Mouse (Mus musculus) ovary, postnatal 36 days (tissue): ENCODE results near the gene Dync1i2.

Experiments
- DNase-seq: peaks from one replicate; pipeline ENCODE4 v3.0.0; 2022; ENCODE audit warnings: low spot score, mixed read lengths

Dync1i2 gene

DNA sequence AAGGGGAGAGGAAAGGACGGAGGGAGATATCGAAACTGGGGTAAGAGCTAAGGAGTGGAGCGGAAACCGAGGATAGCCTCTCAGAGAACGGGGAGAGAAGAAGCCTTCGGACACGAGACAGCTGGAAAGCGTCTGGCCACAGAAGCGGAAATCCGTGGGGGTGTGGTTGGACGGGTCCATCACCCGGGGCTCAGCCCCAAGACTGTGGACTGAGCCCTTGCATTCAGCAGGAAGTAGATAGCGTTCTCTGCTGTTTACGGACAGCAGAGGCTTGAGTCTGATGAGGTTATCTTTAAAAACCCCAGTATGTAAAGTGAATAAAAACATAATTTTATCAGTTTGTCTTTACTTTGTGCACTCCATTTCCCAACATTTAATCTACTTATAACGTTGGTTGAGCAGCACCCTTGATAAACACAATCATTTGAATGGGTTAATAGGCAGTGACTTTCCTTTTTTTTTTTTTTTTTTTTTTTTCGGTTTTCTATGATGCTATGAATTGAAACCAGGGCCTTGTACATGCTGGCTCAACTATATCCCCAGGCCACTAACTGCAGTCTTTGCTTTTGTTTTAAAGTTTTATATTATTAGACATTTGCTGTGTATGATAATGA is 7.6 kb upstream of the Dync1i2 start:
- DNase-seq: no peak

DNA sequence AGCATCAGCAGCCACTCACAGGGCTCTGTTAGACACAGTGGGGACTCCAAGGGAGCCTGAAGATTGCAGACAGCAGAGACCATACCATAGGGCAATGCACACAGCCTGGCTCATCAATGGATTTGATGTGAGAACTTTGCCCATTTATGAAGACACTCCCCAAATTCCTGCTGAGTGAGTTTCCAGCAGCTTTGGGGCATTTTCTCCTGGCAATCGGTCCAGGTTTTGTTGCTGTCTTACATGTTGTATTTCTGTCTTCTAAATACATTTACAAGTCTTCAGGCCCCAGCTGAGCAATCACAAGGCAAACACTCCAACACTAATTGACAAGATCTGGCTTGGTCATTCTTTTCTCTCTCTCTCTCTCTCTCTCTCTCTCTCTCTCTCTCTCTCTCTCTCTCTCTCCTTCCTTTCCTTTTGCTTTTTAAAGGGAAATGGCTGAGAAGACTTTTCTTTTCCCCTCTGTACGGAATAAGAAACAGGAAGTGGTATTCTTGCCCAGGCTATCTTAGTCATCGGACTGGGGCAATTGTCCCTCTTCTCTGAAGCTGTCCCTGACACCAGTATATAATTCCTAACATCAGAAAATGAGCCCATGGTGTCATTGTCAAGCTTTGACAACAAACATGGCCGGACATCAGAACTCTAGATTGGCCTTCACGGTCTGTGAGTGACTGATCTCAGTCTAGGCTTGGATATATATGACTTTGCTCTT is 2.3 kb upstream of the Dync1i2 start:
- DNase-seq: no peak

DNA sequence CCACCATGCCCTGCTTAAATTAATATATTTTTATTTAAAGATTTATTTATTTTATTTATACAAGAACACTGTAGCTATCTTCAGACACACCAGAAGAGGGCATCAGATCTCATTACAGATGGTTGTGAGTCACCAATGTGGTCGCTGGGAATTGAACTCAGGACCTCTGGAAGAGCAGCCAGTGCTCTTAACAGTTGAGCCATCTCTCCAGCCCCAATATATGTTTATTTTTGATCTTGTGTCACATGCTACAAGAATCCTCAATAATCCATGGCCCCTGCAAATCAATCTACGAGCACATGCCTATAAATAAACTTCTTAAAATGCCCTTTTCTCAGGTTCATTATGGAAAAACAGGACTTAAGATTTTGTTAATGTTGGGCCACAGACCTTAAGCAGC is 410 bp upstream of the Dync1i2 start:
- DNase-seq: no peak

DNA sequence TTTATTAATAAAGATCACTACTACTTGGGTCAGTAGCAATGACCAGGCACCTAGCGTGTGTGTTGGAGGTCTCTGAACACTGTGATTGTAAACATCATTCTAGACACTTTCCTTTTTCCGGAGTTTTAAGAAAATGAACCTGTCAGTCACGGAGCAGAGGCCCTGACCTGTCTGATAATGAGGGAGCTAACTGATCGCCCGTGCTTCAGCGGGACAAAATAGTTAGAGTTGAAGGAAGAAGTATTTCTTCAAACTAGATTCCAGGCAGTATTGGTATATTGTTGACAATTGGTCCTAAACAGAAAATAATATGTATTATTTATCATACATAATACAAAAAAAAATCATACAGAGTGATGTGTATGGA is 837 bp downstream of the Dync1i2 start:
- DNase-seq: no peak

DNA sequence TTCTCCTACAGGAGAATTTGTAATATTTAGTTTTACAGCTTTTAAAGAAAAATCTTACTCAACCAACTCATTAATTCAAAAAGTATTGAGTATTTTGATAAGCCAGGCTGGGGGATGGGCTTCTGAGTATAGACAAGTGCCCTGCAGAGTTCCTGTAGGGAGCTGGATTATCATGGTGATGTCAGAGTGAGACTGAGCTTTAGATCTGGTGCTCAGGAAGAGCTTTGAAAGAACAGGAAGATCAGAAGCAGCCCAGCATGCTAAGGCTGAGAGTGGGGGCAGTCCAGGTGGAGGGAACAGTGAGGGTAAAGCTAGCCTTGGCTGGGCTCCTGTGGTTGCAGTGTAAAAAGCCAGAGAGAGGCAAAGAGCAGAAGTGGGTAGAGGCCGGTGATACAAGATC is 9.5 kb downstream of the Dync1i2 start:
- no peak for DNase-seq

DNA sequence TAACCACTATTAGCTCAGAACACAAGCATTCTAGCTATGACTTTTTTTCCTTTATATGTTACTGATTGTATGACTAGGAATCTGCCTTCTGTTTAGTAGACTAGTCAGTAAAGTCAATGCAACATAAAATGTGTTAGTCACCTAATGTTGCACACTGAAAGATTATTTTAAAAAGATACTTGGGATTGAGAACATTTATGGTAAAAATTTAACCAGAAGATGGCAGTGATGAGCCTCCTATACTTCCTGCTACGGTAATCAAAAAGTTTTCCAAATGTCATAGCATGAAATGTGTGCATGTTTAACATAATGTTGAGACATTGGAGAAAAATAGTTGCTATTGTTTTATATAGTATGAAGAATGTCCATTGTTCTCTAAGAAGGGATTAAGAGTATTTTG is 15.9 kb downstream of the Dync1i2 start:
- DNase-seq: no peak

DNA sequence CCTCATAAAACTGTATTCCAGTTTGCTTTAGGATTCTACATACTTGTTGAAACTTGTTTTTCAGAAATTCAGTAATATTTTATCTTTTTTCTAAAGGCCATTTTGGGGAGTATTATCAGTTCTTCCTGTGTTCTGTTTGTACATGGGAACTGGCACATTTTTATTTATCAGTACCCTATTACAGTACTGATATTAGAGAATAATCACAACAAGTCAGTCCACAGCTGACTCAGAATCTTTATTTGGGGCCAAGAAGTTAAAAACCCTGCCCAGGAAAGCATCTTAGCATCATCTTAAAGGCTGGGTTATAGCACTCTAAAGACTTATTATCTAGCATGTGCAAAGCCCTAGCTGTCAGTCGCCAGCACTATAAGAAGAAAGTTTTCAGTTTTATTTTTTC is 18.1 kb downstream of the Dync1i2 start:
- DNase-seq: no peak

DNA sequence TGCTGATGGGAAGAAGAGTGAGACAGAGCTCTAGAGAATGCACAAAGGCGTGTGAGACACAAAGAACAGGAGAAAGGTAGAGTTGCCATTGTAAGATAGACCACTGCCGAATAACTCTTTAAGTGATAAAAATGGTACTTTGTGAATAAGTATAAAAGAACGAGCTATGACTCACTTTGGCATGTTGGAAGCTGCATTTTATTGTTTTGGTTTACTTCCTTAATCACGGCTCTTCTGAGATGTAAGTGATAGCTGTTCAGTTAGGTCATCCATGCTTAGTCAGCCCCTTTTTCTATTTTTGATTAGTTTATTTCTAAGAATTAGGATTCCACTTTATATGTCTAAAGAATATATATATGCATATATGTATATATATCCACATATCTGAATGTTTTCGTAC is 20.4 kb downstream of the Dync1i2 start:
- DNase-seq: no peak

DNA sequence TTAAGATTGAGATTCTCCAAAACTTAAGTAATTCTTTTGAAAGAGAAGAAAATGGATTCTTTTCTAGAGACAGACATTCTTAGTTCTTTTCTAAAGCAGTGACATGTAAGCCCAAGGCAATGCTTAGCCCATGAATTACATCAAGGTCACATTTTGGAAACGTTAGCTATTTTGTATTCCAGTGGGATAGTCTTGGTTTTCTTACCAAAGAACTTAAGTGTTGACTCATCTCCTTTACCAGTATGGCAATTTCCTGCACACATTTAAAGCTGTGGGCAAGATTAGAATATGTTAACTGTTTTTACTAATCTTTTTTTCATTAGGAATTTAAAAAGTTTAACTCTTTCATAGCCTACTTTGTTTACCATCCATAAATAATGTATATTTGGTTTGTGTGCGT is 21.5 kb downstream of the Dync1i2 start:
- DNase-seq: no peak

DNA sequence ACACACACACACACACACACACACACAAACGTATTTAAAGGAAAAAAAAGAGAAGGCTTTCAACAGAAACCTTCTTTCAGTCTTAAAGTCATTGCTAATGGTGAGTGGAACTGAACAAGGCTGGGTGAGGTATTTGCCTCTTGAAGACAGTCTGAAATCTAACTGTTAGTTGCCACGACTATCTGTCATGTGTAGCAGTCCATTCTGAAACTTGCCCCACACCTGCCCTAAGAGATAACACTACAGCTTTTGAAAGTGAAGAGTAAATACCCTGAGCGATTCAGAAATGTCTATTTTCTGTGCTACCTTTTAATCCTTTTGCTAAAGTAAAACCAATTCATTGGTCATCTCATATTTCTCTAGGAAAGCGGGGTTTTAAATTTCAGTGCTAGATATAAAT is 23.9 kb downstream of the Dync1i2 start:
- no peak for DNase-seq

DNA sequence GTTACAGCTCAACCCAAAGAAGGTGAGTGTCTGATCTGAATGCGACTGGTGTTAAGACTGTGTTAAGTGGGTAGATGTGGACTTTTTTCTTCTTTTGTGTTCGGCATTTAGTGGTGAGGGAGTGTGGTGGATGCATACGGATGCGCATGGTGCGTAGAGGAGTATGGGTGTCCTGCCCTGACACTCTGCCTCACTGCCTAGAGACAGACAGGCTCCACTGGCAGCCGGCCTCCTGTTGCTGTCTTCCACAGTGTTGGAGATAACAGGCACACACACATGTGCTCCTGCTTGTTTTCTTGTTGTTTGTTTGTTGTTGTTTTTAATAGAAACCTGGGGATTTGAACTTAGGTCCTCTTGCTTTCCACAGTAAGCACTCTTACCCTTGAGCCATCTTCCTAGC is 24.5 kb downstream of the Dync1i2 start:
- no peak for DNase-seq

DNA sequence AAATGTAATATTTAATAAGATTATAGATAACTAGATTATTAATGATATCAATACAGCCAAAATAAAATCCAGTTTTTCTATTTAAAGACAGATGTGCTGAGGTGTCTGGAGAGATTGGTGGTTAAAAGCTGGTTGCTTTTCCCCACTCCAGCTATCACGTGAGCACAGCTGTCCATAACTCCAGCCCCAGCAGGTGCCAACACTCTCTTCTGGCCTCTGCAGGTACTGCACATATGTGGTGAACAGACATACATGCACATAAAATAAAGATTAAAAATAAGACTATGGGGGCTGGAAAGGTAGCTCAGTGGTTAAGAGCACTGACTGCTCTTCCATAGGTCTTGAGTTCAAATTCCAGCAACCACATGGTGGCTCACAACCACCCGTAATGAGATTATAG is 30.0 kb downstream of the Dync1i2 start:
- no peak for DNase-seq

DNA sequence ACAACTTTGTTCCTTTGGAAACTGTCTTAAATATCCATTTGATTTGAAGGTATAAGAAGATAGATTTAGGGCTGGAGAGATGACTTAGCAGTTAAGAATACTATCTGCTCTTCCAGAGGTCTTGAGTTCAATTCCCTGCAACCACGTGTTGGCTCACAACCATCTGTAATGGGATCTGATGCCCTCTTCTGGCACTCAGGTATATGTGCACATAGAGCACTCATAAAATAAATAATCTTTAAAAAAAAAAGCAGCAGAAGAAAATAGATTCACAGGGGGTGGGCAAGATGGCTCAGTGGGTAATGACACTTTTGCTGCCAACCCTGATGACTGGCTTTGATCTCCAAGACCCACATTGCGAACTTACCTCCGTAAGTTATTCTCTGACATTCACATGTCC is 30.7 kb downstream of the Dync1i2 start:
- DNase-seq: no peak

DNA sequence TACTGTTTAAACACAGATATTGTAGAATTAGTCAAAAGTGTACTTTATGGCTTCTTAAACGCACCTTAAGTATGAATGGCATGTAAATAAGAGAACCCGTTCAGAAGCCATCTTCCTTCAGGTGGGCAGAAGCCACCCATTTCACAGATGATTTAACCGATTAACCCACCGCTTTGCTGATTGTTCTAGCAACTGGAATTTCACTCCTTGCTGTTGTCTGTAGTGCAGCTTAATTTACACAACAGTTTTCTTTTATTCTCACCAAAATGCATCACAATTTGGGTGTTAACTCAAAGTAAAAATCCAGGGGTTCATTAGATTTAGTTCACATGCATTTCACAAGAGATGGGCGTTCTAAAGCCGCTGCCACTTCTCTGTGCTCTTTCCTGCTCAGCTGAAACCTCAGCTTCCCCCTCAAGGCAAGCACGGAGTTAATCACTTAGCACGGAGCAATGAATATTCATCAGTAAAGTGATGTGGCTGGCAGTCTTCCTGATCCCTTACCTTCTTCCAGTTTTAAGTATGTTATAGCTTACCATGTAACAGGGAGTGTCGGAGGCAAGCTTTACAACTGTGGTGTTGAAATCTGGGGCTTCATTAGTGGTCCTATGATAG is 31.7 kb downstream of the Dync1i2 start:
- no peak for DNase-seq

DNA sequence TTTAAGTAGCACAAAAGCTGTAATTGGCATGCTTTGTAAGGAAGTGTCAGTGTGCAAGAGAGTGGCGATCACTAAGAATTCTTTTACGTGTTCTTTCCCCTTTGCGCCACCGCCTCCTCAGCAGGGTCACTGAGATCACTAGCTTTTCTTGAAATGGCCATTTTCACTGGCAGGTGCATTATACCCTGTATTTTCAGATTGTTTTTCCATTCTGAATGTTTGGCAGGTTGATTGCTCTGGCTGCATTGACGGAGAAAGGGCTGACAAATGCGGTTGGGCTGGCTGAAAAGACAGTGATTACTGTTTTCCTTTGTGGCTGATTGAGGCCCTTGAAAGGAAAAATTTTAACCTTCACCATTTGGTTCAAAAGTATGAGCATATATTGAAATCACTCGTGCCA is 33.3 kb downstream of the Dync1i2 start:
- DNase-seq: no peak

DNA sequence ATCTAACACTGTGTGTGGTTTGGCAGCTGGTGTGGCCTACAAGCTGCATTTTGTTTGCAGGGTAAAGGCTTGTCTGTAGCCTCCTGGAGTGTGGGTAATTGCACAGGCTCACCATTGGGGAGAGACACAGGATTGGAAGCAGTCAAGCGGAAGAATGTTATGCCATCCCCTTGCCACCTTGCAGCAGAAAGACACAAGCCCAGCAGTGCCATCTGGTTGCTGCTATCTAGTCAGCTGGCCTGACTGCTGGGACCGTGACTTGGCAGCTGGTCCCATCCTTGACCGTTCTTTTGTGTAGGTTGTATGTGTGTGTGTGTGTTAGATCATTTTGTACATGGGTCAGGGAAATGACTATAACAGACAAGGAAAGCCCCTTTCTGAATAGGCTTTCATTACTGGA is 33.9 kb downstream of the Dync1i2 start:
- DNase-seq: no peak

DNA sequence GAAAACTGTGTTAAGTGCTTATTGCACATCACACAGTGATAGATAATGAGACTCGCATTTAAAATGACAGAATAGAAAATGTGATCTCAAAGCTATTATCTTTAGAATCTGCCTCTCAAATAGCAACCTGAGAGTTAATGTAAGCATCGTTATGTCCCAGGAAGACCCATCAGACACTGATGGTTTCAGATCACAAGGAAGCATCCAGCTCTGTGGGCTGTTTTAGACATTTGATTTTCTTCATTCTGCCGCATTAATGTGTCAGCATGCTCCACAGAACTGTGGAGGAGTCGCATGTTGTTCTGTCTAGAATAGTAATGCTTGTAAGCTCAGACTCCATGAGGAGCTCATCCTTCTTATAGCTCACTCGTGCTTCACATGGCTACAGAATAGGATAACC is 34.6 kb downstream of the Dync1i2 start:
- no peak for DNase-seq

DNA sequence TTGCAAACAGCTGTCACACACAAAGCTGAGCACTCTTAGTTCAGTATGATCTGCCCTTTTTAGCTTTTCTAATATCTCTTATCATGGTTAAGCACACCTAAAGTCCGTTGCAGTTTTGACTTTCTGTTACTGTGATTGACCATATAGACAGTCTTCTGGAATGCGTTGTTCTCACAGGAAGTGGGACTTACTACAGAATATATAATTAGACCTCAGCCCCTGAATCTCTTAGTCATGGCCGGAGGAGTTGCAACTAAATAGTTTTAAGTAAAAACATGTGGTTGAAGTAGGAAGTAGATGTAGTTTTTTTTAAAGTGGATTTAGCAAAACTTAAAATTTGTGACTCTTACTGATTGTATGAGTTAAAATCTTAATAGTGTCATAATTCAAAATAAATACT is 36.6 kb downstream of the Dync1i2 start:
- DNase-seq: no peak

DNA sequence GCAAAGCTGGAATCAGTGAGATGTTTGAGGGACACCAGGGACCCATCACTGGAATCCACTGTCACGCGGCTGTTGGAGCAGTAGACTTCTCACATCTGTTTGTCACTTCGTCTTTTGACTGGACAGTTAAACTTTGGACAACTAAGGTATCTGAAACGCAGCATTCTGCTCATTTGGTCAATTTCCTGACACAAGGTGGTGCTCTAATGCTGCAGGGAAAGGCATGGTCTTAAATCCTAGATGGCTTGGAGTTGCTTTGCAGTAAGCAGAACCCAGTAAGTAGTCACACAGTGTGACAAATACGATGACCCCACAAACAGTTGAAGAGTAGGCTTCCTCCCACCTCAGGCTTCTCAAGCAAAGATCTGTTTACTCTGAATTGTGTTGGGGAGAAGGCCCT is 39.3 kb downstream of the Dync1i2 start:
- DNase-seq: no peak

DNA sequence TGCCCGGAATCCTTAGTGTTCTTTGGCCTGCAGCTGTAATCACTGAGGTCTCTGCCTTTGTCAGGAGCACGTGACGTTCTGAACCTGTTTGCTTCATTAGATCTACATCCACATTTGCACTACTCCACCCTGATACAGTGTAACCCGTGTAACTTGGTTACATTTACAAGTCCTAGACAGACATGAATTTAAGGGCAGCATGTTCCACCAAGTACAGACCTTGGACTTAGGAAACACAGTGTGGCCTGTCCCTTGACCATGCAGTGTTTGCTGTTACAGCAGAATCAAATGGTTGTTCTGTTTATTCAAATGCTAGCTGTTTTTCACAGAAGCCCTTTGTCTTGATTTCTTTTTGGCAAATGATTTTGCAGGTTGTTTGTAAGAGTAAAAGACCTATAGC is 43.3 kb downstream of the Dync1i2 start:
- no peak for DNase-seq

DNA sequence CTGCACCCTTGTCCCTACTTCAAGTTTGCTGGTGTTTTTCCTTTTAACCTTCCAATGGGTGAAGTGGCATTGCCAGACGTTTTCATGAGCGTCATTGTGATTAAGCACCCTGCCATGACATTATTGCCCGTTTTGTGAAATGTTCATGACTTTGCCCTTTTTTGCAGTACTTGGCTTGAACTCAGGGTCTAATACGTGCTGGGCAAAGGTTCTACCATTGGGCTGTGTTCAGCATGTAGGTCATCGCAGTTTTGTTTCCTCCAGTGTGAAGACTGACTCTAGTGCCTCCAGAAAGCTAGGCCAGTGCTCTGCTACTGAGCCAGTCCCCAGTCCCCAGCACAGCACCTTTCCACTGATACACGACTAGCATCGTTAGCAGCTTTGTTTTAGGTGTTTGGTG is 45.1 kb downstream of the Dync1i2 start:
- DNase-seq: no peak

DNA sequence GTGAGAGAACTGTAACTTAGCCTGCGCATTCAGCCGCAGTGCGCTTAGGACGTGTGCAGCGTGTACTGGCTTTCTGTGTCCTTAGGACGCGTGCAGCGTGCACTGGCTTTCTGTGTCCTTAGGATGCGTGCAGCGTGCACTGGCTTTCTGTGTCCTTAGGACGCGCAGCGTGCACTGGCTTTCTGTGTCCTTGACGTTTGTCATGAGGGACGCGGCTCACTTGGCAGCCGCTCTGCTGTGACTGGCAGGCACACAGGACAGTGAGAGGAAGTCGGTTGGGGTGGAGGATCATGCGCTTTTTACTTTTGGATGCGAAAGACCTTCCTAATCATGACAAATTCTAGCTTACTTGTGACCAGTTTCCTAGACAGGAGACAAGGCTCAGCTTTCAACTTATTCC is 53.1 kb downstream of the Dync1i2 start:
- no peak for DNase-seq

DNA sequence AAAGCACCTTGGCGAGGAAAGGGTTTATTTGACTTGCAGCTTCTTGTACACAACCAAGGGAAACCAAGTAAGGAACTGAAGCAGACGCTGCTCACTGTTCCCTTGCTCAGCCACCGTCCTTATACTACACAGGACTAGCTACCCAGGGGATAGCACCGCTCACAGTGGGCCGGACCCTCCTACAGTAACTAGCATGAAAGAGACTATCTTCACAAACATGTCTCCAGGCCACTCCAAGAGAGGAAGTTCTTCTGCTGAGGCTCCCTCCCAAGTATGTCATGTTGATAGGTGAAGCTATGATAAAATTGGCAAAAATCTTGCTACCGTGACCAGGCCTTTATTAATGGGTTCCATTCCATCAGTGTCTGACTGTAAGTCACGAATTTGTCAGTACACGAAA is 57.2 kb downstream of the Dync1i2 start:
- no peak for DNase-seq

DNA sequence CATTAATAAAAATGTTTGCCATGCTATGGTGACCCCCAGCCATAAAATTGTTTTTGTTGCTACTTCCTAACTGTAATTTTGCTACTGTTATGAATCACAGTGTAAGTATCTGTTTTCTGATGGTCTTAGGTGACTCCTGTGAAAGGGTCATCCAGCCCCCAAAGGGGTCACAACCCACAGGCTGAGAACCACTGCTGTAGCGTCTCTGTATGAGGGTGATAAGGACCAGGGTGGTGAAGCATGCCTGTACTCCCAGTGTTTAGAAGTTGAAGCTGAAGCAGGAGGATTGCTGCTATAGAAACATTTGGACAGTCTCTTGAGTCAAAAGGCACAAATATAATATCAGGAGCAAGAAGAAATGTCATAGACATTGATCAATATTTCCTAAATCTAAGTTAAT is 57.8 kb downstream of the Dync1i2 start:
- no peak for DNase-seq
